Mouse (Mus musculus): ENCODE measurements around the gene Zdhhc7. TPM values are rescaled to one million over a fixed set of nuclear protein-coding genes. Genes with fewer than 3 reads are reported as not detected.

Zdhhc7 gene
- total and polyA plus RNA-seq, 3 experiments = 18.3 to 26.3 (median 23.7) TPM

DNA sequence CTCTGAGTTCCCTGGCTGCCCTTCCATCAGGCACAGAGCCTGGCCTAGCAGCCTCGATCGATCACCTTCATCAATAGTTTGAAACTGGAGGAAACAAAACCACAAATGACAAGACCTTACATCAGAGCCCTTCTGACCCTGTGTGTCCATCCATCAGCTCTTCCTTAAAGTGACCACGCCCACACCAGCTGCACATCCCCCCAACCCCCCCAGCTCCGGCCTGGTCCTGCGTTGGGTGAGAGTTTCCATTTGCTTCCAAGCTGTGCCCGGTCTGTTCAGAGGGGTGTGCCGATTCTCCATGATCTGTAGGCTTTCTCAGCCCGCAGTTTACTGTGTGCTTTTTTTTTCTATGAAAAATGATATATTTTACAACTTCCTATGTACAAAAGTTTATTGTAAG, 49.0 kb downstream of the Zdhhc7 start:
- Histone ChIP-seq H3K27me3 (replicated peaks) (peaks cover 77% of the 10 kb centered on the region), H3K27ac (ENCODE audit: insufficient read depth, low read depth) (no peak overlapping the region), H3K9ac (ENCODE audit: insufficient read depth, low read depth) (no peak overlapping the region), H3K79me2 (replicated peaks; ENCODE audit: control insufficient read depth, extremely low read depth, insufficient read depth, poor library complexity, severe bottlenecking) (no peaks in the 10 kb centered on the region), H3K4me1 (ENCODE audit: control insufficient read depth in 1 of 2, insufficient read depth in 2 of 2) (peaks cover 0 to 5% of the 10 kb centered on the region in 2 experiments; a peak in 2 of 4 replicates), H3K36me3 (replicated peaks in 1 of 2; ENCODE audit: control insufficient read depth in 1 of 2, insufficient read depth in 1 of 2, low read length in 1 of 2) (no peaks in the 10 kb centered on the region), H3K4me2 (ENCODE audit: insufficient read depth, low read depth, poor library complexity, severe bottlenecking) (no peak overlapping the region), H3K9me3 (replicated peaks; ENCODE audit: low read length) (peaks cover 8% of the 10 kb centered on the region), H3K4me3 (replicated peaks in 1 of 3; ENCODE audit: low read depth in 2 of 3, low read length in 2 of 3, poor library complexity in 1 of 3) (no peak overlapping the region)
- in situ Hi-C loops (cut with MboI; ENCODE audit: low pct_ligation_motif_present, low pct_unique_long_range_greater_than_20kb, low sequenced_read_pairs) (no loop called here), dilution Hi-C loops (cut with MboI; ENCODE audit: extremely low pct_ligation_motif_present, extremely low pct_unique_long_range_greater_than_20kb, low sequenced_read_pairs) (no loop called here)
- no peak for DNase-seq (ENCODE audit: extremely low read depth)
- TF ChIP-seq TCF12 (IDR thresholded peaks at IDR 0.05; ENCODE audit: low read depth, low read length) (no peak), EP300 (IDR thresholded peaks at IDR 0.05; ENCODE audit: low read length) (no peak), RCOR1 (conservative IDR thresholded peaks at IDR 0.05; ENCODE audit: low read depth, low read length) (no peak), CTCF (conservative IDR thresholded peaks at IDR 0.05 in 1 of 2, IDR thresholded peaks at IDR 0.05 in 1 of 2; ENCODE audit: low read depth in 2 of 2, low read length in 2 of 2) (no peak), USF1 (IDR thresholded peaks at IDR 0.05; ENCODE audit: low read depth, low read length) (no peak), USF2 (conservative IDR thresholded peaks at IDR 0.05; ENCODE audit: low read depth, low read length) (no peak)

DNA sequence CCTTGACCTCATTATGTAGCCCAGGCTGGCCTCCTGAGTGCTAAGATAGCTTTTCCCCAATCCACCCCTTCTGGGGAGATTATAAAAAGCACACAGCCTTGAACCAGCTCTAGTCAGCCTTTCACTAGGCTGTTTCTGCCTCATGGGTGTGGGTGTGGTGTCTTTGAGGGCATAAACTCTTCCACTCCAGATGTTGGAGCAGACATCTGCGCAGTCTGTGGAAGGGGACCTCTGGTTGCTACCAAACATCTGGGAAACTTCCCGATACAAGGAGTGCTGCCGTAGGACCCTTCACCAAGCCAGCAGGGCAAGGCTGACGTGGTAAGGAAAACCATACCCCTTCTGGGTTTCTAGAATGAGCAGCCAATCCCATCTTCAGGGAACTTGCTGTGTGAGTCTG, 49.4 kb downstream of the Zdhhc7 start:
- no peaks in the 10 kb centered on the region for H3K36me3 ChIP-seq (replicated peaks in 1 of 2; ENCODE audit: control insufficient read depth in 1 of 2, insufficient read depth in 1 of 2, low read length in 1 of 2)
- H3K27ac ChIP-seq (ENCODE audit: insufficient read depth, low read depth) = no peak overlapping the region
- peaks cover 0 to 5% of the 10 kb centered on the region in 2 experiments; a peak in 2 of 4 replicates for H3K4me1 ChIP-seq (ENCODE audit: control insufficient read depth in 1 of 2, insufficient read depth in 2 of 2)
- H3K79me2 ChIP-seq (replicated peaks; ENCODE audit: control insufficient read depth, extremely low read depth, insufficient read depth, poor library complexity, severe bottlenecking) = no peaks in the 10 kb centered on the region
- no peak overlapping the region for H3K4me2 ChIP-seq (ENCODE audit: insufficient read depth, low read depth, poor library complexity, severe bottlenecking)
- dilution Hi-C loops (cut with MboI; ENCODE audit: extremely low pct_ligation_motif_present, extremely low pct_unique_long_range_greater_than_20kb, low sequenced_read_pairs) = no loop called here
- in situ Hi-C loops (cut with MboI; ENCODE audit: low pct_ligation_motif_present, low pct_unique_long_range_greater_than_20kb, low sequenced_read_pairs) = no loop called here
- no peak for TF ChIP-seq UBTF (IDR thresholded peaks at IDR 0.05; ENCODE audit: low read depth, low read length)
- TF ChIP-seq CTCF (conservative IDR thresholded peaks at IDR 0.05 in 1 of 2, IDR thresholded peaks at IDR 0.05 in 1 of 2; ENCODE audit: low read depth in 2 of 2, low read length in 2 of 2) = no peak
- TF ChIP-seq E2F4 (IDR thresholded peaks at IDR 0.05; ENCODE audit: insufficient replicate concordance, low read depth, low read length) = no peak
- no peak for TF ChIP-seq ZC3H11A (IDR thresholded peaks at IDR 0.05; ENCODE audit: low read depth, low read length)
- TF ChIP-seq CHD2 (IDR thresholded peaks at IDR 0.05; ENCODE audit: low read length) = no peak
- no peak for TF ChIP-seq MEF2A (IDR thresholded peaks at IDR 0.05; ENCODE audit: borderline replicate concordance, low read depth, low read length)
- no peak for TF ChIP-seq MXI1 (IDR thresholded peaks at IDR 0.05; ENCODE audit: low read depth, low read length)
- no peak for TF ChIP-seq KAT2A (IDR thresholded peaks at IDR 0.05; ENCODE audit: insufficient replicate concordance, low read length)
- TF ChIP-seq JUND (conservative IDR thresholded peaks at IDR 0.05; ENCODE audit: low read depth, low read length) = no peak
- no peak for TF ChIP-seq NELFE (IDR thresholded peaks at IDR 0.05; ENCODE audit: low read depth, low read length)
- no peak for TF ChIP-seq BHLHE40 (IDR thresholded peaks at IDR 0.05; ENCODE audit: low read depth, low read length)
- TF ChIP-seq EP300 (IDR thresholded peaks at IDR 0.05; ENCODE audit: low read length) = no peak
- no peak for TF ChIP-seq TBP (conservative IDR thresholded peaks at IDR 0.05; ENCODE audit: low read depth, low read length)
- DNase-seq (ENCODE audit: extremely low read depth) = no peak
- H3K9me3 ChIP-seq (replicated peaks; ENCODE audit: low read length) = peaks cover 8% of the 10 kb centered on the region
- H3K27me3 ChIP-seq (replicated peaks) = peaks cover 77% of the 10 kb centered on the region
- H3K9ac ChIP-seq (ENCODE audit: insufficient read depth, low read depth) = no peak overlapping the region
- no peak overlapping the region for H3K4me3 ChIP-seq (replicated peaks in 1 of 3; ENCODE audit: low read depth in 2 of 3, low read length in 2 of 3, poor library complexity in 1 of 3)

Data from CH12.LX (cell line).